Mouse (Mus musculus): Measurements from ENCODE around the gene Eif2ak1.

The Eif2ak1 gene

DNA sequence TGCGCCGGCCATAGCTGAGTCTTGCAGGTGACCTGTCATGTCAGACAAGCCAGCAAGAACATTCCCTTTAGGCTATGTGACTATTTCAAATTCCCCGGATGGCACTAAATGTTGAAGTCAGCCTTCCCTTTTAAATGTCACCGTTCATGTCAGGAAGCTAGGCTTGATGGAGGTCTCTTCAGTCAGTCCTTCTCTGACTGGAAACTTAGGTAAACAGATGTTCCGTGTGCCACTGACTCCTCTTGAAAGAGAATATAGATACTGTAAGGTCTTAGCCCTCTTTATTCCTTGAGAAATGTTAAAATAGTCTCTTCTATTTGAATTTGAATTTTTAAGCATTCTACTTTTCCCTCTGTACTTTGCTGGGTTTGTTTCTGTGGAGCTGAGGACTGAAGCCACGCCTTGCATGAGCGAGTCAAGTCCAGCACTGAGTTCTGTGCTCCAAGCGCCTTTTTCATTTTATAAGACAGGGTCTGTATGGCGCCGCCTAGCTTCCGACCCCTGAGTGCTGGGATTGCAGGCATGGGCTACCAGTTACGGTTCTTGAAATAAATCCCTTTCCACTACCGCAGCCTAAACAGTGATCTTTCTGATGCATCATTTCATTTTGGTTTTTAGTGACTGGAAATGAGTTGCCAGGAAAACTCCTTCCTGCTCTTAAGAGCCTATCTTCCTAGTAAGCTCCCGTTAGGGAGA, 80.2 kb downstream of the Eif2ak1 start, which contains the start of gene Ankrd61:
Gene Ankrd61 (minus strand): TSS at position 51 of the 696 bp plus-strand sequence.
- no peak for DNase-seq (ENCODE audit: low read depth)

DNA sequence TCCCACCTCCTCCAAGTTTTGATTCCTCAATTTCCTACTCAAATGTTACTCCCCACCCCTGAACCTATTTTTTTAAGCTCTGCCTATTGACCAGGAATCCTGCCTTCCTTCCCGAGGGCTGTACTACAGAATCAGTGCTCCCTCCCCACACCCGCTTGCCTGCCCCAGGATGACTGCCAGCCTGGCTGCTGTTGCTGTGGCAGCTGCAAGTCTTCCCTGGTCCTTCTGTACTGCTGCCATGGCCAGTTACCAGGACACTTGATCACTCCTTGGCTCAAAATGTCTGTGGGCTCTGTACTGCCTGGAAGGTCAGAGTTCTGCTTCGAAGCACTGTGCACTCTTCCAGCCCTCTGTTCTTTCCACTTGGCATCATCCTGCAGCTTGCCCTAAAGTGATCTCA, 84.5 kb downstream of the Eif2ak1 start:
- DNase-seq (ENCODE audit: low read depth), result no peak

DNA sequence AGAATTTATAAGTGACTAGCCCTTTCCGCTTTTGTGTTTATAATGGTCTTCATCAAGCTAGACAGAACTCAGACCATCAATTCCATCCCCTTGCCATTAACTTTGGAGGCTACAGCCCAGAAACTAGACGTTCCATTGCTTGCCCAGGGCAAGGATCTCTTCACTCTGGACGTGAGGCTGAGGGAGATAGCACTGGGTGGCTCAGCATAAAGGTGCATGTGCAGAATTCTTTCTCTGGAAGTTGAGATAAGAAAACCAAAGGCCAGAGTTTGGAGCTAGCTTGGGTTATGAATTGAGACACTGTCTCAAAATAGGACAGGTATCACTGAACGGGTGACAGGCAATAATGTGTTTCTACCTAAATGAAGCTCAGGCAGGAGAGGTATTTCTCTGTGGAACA, 86.2 kb downstream of the Eif2ak1 start:
- no peak for DNase-seq (ENCODE audit: low read depth)

DNA sequence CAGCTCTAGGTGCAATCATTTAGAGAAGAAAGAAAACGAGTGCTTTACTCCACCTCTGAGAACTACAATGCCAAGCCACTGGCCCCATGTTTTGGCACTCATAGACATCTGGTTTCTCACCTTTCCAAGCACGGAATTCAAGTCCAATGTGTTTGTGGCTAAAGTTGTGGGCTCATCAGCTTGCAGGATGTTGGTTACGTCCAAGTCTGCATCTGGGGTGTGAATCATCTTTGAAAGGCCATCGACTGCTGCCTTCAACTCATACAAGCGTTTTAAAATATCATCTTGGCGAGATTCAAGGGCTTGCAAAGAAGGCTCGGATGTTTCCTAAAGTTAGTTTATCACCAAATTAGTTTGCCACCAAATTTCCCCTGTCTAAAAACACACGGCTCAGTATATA, 88.8 kb downstream of the Eif2ak1 start:
- peak; percentile 21 for DNase-seq (ENCODE audit: low read depth)

DNA sequence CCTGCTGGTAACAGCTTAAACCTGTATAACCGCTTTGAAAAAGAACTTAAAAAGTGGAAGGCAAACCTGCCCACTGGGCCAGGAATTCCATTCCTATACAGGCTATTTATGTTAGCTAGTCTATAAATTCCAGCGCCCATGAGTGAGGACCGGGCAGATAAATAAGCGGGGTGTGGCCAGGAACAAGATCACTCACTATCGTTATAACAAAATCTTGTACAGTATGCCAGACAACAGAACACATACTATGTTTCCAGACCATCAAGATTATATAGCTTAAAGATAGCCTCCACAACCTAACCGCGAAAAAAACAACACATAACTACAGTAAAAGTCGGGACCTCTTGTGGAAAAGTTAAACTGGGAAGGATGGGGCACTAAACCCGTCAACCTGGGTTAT, 91.3 kb downstream of the Eif2ak1 start:
- peak; percentile 17 for DNase-seq (ENCODE audit: low read depth)

DNA sequence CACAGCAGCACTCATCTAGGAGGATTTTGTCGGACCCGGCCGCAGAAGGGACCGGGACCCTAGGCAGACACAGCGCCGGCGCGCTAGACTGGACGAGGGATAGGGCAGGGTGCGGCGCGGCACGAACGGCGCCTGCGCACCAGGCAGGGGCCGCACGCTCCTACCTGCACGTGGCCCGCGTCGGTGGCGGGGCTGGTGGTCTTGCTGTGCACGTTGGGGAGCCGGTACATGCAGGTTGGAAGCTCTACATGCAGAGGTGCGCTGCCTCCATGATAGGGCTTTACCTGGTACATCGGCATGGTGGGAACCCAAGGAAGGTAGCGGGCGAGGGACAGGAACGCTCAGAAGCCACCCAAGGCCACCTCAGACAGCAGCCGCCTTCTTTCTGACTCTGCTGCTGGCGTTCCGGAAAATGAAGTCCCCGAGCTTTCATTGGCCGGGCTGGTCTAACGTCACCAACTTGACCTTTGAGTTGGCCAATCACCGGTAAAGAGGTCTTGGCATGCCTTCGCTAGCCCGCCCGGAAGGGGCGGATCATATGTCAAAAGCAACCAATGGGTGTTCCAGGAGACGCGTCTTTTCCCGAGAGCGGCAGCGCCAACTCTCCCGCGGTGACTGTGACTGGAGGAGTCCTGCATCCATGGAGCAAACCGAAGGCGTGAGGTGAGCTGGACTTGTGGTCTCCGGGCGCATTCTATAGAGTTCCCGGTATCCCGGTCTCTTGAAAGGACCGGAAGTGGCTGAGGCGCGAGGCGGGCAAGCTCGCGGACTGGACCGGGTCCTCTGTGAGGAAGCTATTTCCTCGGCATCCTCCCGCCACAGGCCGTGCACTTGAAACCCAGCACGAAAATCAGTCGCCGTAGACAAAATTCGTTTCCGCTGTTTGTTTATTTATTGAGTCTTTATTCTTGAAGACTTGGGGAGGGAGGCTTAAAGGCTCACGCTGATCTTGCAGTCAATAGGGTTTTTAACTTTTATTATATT, 92.1 kb downstream of the Eif2ak1 start, which contains the start of the genes Aimp2 and Pms2:
Gene Aimp2 (minus strand): TSS at position 431 of the 984 bp plus-strand sequence.
Gene Pms2 (plus strand): TSS at position 548 of the 984 bp plus-strand sequence.
- peak; percentile 98 for DNase-seq (ENCODE audit: low read depth)

DNA sequence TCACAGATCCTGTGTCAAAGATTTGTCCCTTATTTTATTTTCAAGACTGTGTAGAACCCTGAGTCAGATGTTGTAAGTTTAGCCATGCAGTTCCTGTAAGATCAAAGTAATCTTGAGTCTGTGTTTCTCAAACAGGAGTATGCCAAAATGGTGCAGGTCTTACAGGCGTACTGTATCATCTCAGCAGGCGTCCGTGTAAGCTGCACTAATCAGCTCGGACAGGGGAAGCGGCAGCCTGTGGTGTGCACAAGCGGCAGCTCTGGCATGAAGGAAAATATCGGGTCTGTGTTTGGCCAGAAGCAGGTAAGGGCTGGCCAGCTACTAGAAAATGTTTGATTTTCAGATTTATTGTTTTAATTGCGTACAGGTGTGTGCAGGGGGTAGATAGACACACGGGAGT, 98.6 kb downstream of the Eif2ak1 start:
- no peak for DNase-seq (ENCODE audit: low read depth)

DNA sequence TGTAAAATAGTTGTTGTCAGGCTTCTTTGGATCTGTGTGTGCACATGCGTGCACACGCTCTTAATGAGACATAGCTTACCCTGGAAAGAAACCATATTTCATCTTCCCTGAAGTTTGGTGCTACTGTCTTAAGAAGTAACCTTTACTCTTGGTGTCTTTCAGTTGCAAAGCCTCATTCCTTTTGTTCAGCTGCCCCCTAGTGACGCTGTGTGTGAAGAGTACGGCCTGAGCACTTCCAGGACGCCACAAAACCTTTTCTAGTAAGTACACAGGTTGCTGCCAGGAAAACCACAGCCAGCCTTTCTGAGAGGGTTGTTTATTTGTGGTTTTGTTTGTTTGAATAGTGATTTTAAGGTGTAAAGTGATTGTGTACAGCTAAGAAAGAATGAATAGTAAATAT, 99.8 kb downstream of the Eif2ak1 start:
- peak; percentile 83 for DNase-seq (ENCODE audit: low read depth)

DNA sequence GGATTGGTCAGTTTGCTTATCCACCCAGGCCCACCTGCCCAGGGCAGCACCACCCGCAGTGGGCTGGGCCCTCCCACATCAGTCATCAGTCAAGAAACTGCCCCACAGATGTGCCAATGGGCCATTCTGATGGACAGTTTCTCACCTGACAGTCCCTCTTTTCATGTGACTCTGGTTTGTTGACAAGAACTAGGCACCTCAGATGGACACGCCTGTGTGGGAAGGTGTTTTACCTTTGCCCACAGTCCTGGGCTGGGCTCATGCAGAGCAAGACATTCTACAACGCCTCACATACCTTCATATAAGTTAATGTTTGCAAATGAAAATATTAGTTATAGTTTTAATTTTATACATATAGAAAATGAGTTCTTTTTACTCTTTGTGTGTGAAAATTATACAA, 100.5 kb downstream of the Eif2ak1 start:
- no peak for DNase-seq (ENCODE audit: low read depth)

DNA sequence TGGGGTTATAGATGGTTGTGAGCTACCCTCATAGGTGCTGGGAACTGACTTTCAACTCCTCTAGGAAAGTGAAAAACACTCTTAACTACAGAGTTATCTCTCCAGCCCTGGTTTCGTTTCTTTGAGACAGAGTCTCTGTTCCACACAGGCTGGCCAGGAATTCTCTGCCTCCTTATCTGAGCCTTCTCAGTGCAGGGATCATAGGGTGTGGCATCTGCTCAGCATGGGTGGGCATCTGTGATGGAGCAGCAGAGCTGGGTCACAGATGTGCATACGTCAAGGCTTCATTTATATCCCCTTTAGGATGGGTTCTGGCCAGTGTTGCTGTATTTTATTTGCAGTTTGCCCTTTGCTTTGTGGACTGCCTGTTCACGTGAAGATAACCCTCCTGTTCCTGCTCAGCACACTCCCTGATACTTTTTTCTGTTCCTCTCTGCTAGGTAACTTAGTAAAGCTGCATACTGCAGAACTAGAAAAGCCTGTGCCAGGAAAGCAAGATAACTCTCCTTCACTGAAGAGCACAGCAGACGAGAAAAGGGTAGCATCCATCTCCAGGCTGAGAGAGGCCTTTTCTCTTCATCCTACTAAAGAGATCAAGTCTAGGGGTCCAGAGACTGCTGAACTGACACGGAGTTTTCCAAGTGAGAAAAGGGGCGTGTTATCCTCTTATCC, 107.3 kb downstream of the Eif2ak1 start:
- DNase-seq (ENCODE audit: low read depth), result no peak

DNA sequence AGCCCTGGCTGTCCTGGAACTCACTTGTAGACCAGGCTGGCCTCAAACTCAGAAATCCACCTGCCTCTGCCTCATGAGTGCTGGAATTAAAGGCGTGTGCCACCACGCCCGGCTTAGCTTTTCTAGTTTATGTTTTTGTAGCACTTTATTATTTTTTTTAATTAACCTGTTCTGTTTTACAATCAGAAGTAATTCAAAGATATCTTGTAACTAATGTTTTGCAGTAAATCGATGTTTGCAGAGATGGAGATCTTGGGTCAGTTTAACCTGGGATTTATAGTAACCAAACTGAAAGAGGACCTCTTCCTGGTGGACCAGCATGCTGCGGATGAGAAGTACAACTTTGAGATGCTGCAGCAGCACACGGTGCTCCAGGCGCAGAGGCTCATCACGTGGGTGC, 110.3 kb downstream of the Eif2ak1 start, which contains the start of gene Gm42421:
Gene Gm42421 (plus strand): TSS at position 301 of the 400 bp plus-strand sequence.
- no peak for DNase-seq (ENCODE audit: low read depth)

DNA sequence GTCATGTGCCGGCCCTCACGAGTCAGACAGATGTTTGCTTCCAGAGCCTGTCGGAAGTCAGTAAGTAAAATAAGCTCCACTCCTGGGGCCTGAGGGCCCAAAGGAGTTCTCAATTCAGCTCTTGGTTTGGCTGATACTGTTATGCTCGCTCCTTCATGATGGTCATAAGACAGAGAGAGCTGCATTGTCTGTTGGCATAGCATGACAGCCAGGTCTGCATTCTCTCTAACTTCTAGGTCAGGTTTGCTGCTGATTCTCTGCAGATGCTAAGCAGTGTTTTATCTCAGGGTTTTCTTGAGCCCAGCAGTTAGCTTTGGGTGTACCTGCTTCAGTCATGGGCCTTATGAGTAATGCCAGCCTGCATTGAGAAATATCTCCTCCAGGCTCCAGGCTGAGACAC, 111.7 kb downstream of the Eif2ak1 start:
- no peak for DNase-seq (ENCODE audit: low read depth)

DNA sequence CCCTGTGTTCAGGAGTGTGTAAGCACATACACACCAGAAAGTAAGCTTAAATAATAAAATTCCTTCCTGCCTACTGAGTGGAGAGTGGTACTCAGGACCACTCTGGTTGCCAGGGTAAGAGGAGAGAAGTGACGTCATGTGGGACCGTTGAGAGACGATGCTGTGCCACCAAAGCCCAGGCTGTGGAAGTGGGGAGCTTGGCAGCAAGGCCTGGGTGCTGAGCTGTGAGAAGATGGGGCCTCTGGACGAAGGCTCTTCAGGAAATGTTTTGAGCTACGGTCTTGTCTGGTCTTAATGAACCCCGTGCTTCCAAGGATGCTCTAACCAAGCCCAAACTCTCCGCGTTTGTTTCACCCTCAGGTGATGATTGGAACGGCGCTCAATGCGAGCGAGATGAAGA, 113.1 kb downstream of the Eif2ak1 start:
- no peak for DNase-seq (ENCODE audit: low read depth)

DNA sequence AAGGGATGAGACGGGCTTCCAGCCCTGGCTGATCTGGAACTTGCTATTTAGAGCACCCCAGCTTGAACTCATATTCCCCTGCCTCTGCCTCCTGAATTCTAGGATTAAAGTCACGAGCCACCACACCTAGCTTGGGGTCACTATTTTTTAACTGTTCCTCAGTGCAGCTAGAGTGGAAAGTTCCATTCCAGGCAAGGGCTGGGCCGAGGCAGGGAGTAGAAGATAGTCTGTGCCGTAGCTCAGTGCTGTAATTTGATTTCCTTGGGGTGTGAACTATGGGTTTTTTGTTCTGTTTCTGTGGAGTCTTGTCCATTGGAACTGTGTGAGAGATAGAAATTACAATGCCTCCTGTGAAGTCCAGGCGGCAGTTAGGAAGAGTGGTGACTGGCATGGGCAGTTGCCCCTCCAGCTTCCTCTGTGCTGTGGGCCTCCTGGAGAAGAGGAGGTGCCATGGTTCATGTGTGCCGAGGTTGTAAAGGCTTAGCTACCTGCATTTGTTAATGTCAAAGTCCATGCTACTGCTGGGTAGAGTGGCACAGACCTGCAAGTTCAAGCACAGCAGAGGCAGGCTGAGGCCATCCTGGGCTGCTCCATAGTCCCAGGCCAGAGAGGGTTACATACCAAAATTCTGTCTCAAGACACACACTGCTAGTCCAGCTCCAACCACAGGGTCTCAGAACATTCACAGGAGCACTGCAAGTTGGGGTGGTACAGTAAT, 114.4 kb downstream of the Eif2ak1 start:
- DNase-seq (ENCODE audit: low read depth), result no peak

DNA sequence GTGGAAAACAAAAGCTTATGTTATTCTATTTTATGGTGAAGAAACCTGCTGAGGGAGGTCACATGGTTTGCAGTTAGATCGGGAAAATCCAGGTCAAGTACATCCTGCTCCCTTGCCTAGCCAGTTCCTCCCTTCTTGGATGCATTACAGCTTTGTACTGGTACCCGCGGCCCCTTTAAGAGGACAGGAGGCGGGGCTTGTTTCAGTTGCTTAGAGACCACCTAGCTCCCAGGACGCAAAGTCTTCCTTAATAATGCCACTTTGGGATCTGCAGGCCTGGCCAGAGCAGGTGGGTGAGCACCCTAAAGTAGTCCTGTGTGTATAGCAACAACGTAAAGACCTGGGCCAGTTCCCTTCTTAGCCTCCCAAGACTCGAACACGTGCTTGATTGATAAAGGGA, 115.2 kb downstream of the Eif2ak1 start, which contains the start of gene Rsph10b:
Gene Rsph10b (plus strand): TSS at position 205 of the 400 bp plus-strand sequence.
- no peak for DNase-seq (ENCODE audit: low read depth)

DNA sequence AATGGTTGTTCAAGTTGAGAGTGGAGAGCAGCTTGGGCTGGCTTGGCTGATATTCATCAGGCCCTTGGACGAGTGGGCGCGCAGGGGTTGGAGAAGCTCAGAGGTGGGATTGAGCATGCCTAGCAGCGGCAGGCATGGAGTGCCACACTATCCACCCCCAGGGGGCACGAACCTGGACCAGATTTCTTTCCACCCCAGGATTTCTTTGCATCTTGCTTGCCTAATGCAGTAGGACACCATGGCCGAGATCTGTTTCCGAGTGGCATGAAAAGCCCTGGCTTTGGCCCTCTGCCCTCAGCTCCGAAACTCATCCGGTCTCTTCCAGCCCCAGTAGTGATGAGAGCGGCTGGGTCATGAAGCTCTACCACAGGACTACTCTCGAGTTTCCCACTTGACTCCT, 115.8 kb downstream of the Eif2ak1 start:
- no peak for DNase-seq (ENCODE audit: low read depth)

DNA sequence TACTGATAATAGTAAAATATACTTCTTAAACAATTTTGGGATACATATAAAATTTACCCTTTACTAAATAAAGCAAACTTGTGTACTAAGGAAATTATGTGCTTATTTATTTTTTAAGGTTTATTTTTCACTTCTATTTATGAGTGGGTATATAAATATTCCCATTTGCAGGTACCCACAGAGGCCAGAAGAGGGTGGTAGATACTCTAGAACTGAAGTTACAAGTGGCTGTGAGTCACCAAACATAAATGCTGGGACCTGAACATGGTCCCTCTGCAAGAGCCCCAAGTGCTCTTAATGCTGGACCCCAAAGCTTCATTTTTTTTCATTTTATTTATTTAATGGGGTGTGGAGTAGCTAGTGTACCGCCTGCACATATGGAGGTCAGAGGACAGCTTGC, 116.3 kb downstream of the Eif2ak1 start:
- no peak for DNase-seq (ENCODE audit: low read depth)

DNA sequence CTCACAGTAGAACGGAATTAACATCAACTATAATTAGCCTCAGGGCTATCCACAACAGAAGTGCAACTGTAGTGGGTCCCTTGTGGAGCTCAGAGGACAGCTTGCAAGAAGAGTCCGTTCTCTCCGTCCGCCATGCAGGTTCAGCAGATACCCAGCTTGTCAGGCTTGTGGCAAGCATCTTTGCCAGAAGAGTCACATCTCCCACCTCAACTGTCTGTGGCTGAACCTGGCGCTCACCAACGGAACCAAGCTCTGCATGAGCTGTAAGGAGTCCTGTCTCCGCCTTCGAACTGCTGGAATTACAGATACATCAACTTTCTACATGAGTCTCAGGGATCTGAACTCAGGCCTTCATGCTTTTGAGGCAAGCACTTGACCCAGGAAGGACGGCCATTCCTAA, 118.6 kb downstream of the Eif2ak1 start:
- no peak for DNase-seq (ENCODE audit: low read depth)

DNA sequence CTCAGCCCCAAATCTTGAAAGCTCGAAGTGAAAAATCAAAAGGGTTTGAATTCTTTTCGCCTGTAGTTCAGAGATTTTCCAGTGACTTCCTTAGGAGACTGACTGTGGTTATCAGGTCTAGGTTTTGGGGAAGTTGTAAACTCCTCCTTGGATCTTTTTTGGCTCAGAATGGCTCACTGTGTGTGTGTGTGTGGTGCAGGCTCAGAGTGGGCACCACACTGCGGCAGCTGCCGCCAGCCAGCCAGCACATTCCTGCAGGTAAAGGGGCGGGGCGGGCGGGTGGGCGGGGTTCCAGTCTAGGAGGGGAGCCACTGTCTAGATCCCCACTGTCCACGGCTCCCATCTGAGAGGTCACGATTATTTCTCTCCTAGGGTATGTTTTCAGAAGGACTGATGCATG, 124.0 kb downstream of the Eif2ak1 start:
- DNase-seq (ENCODE audit: low read depth), result no peak

DNA sequence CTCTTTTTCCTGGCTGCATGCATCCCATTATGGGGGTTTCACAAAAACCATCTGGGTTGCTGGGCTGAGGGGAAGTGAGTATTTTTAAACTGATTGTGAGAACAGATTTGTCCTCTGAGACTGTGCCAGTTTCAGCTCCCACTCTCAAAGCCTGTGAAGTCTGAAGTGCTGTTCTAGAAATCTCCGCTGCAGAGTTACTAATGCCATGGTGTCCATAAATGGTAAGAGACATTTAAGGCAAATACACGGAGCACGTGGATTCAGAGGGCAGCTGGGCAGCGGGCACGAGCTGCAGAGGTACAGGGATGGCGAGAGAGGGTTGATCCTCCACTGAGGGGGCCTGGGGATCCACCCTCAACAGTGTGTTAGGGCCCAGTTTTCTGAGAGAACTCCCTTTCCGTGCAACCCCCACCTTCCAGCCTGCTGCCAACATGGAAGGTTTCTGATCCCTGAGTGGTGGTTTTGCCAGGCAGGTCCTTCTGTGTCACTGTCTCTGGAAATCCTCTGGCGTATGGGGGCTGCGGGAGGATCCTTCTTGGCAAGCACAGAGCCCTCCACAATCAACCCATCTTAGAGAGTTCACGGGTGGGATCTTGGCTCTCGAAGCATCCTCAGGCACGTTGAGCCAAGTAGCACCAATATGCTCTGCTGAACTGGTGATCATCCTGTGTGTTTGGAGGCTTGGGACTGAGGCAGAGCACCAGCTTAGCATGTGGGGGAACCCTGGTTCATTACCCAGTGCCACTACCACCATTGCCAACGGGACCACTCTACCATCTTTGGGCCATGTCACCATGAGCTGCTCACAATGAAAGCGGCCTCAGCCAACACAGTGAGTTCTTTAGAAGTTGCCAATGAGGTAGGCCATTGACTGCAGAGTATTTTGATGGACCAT, 125.9 kb downstream of the Eif2ak1 start:
- DNase-seq (ENCODE audit: low read depth), result no peak

DNA sequence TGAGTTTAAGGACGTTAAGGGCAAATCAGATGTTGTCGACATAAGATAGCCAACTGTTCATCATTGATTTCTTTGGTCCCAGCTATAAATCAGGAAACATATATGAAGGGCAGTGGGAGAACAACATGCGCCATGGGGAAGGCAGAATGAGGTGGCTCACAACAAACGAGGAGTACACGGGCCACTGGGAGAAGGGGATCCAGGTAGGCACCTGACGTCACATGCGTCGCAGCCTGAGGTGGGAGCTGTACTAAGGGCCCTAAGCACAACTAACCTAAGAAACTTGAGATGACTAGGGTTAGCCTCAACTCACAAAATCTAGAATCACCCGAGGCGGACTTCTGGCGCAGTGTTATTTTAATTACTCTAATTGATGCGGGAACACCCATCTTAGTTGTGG, 130.8 kb downstream of the Eif2ak1 start:
- no peak for DNase-seq (ENCODE audit: low read depth)
